Mouse (Mus musculus) embryonic facial prominence, embryonic 13.5 days (tissue): ENCODE measurements at regions not wholly inside any gene's neighbourhood (a gene's known extent, or its start where the extent isn't known, plus 50 kb on each side); places are given as distances from the start of the nearest gene placed in this dataset.
A peak's percentile ranks its signal among the peaks of the same experiment; 100 is the strongest.

ENCODE experiments used
- ATAC-seq: fragments of 200-750 bp; cut with Nextera tagmentation; 2 replicates; pipeline ENCODE4 v1.8.0; 2017; ENCODE audit warnings: low read depth; ENCODE audit not compliant: insufficient number of reproducible peaks, insufficient read depth, low FRiP score, low TSS enrichment
- H3K27ac ChIP-seq: fragments of 300-500 bp; sonication (generic); 2 replicates; pipeline ENCODE4 v1.5.1; 2015; ENCODE audit warnings: moderate library complexity, mild to moderate bottlenecking, inconsistent platforms
- H3K27me3 ChIP-seq: fragments of 300-500 bp; sonication (generic); 2 replicates; pipeline ENCODE4 v1.6.1; 2015; ENCODE audit warnings: mild to moderate bottlenecking, inconsistent platforms
- H3K36me3 ChIP-seq: fragments of 300-500 bp; sonication (generic); 2 replicates; pipeline ENCODE4 v1.6.1; 2015; ENCODE audit warnings: mild to moderate bottlenecking, inconsistent platforms
- H3K4me1 ChIP-seq: fragments of 300-500 bp; sonication (generic); 2 replicates; pipeline ENCODE4 v1.6.1; 2015; ENCODE audit warnings: inconsistent platforms
- H3K4me2 ChIP-seq: fragments of 300-500 bp; sonication (generic); 2 replicates; pipeline ENCODE4 v1.6.1; 2015; ENCODE audit warnings: moderate library complexity, mild to moderate bottlenecking, inconsistent platforms
- H3K4me3 ChIP-seq: fragments of 300-500 bp; sonication (generic); 2 replicates; pipeline ENCODE4 v1.5.1; 2015; ENCODE audit warnings: mild to moderate bottlenecking, inconsistent platforms
- H3K9ac ChIP-seq: fragments of 300-500 bp; sonication (generic); 2 replicates; pipeline ENCODE4 v1.6.1; 2015; ENCODE audit warnings: mild to moderate bottlenecking, inconsistent platforms
- H3K9me3 ChIP-seq: fragments of 300-500 bp; sonication (generic); 2 replicates; pipeline ENCODE4 v1.6.1; 2016; ENCODE audit warnings: inconsistent platforms
- WGBS: fragments of 180-500 bp; shearing (Covaris S2); methylation state at CpG from one replicate; pipeline ENCODE4 v1.1.7; 2015; ENCODE audit warnings: mixed read lengths; 5-methylcytosine and 5-hydroxymethylcytosine counted together

DNA sequence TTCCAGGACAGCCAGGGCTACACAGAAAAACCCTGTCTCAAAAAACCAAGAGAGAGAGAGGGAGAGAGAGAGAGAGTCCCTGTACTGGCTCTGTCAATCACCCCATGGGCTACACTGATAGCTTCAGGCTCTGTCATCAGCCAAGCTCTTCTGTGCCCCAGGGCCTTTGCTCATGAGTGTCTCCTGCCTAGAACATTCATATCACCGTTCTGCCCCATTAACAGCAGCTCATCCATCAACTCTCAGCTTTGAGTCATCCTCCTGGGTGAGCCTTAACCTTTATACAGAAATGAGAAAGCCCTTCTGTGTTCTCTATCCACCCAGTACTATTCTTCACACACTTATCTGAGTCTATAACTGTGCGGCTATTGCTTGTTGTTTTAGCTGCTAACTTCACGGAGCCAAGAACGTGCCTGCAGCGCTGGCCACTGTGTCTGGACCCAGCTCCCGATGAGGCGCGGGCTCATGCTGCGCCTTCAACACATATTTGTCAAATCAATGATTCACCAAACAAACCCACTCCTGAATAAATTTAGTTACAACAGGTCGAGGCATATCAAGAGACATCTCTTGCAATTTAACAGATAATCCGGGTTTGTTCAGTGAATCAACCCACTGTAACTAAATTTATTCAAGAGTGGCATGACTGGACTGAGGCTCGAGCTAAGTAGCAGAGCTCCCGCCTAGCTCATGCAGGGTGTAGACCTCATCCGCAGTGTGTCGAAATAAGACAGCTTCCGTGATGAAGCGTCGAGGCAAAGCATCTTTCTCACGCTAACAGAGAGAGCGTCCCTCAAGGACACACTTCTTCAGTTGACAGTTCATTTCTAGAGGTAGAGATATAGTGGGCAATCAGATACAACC is 152.1 kb downstream of the Katnal1 start:
- WGBS: 85% methylated on average over 20 of the region's 20 CpGs
- Histone ChIP-seq H3K9ac (no peak overlapping the region), H3K4me3 (no peak overlapping the region), H3K4me2 (no peak overlapping the region), H3K27me3 (no peaks in the 10 kb centered on the region), H3K9me3 (0 out of 2 replicates have a peak, but pooled peaks cover 5% of the 10 kb centered on the region), H3K36me3 (no peaks in the 10 kb centered on the region), H3K4me1 (no peaks in the 10 kb centered on the region), H3K27ac (no peak overlapping the region)
- ATAC-seq: no peak

DNA sequence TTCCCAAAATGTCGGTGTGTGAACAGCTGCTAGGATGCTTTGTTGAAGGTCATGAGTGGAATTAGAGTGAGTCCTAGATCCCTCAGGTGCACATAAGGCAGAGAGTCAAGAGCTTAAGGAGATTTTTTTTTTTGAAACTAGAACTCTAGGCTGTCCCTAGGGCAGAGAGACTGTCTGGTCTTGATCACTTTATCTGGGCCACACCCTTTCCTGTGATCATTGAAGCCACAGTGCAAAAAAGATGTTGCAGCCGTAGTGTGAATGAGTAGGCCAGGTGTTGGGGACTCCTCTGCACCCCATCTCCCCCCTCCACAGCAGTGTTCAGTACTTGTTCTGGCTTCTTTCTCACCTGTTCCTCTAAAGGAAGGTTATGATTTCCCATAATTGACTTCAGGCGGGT is 153.9 kb downstream of the Katnal1 start:
- H3K36me3 ChIP-seq: no peaks in the 10 kb centered on the region
- WGBS: 78% methylated on average over 3 of the region's 3 CpGs
- H3K9me3 ChIP-seq: 0 out of 2 replicates have a peak, but pooled peaks cover 5% of the 10 kb centered on the region
- H3K4me3 ChIP-seq: no peak overlapping the region
- ATAC-seq: no peak
- no peak overlapping the region for H3K27ac ChIP-seq
- peaks cover 4% of the 10 kb centered on the region; the same call in 1 of the 2 replicates for H3K4me1 ChIP-seq
- no peaks in the 10 kb centered on the region for H3K27me3 ChIP-seq
- no peak overlapping the region for H3K4me2 ChIP-seq
- H3K9ac ChIP-seq: no peak overlapping the region

DNA sequence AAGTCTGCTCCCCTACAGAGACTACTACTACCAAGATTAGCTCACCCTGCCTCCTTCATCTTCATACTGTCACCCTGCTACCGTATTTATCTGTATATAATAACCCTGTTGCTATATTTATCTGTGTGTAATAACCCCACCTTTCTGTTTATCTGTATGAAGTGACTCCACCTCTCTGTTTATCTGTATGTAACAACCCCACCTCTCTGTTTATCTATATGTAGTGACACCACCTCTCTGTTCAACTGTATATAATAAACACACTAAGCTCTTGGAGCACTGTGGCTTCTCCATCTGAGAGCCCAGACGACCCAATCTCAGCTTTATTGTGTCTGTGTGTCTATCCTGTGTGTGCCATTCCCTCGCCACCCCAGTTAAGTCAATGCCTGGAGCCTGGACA is 154.7 kb downstream of the Katnal1 start:
- Histone ChIP-seq H3K36me3 (no peaks in the 10 kb centered on the region), H3K27ac (no peak overlapping the region), H3K9ac (no peak overlapping the region), H3K4me1 (peaks cover 4% of the 10 kb centered on the region; the same call in 1 of the 2 replicates), H3K4me2 (no peak overlapping the region), H3K27me3 (no peaks in the 10 kb centered on the region), H3K9me3 (peaks cover 9% of the 10 kb centered on the region; the same call in 1 of the 2 replicates), H3K4me3 (no peak overlapping the region)
- no peak for ATAC-seq
- 71% methylated on average over 3 of the region's 3 CpGs for WGBS

GRCm38 (mm10) chr5:148769452-148769851 is 159.7 kb downstream of the Katnal1 start:
- 69% methylated on average over 4 of the region's 4 CpGs for WGBS
- Histone ChIP-seq H3K4me1 (peaks cover 4% of the 10 kb centered on the region; the same call in 1 of the 2 replicates), H3K36me3 (no peaks in the 10 kb centered on the region), H3K9ac (no peak overlapping the region), H3K27ac (no peak overlapping the region), H3K4me3 (no peak overlapping the region), H3K9me3 (peaks cover 4% of the 10 kb centered on the region), H3K27me3 (no peaks in the 10 kb centered on the region), H3K4me2 (no peak overlapping the region)
- ATAC-seq: no peak

DNA sequence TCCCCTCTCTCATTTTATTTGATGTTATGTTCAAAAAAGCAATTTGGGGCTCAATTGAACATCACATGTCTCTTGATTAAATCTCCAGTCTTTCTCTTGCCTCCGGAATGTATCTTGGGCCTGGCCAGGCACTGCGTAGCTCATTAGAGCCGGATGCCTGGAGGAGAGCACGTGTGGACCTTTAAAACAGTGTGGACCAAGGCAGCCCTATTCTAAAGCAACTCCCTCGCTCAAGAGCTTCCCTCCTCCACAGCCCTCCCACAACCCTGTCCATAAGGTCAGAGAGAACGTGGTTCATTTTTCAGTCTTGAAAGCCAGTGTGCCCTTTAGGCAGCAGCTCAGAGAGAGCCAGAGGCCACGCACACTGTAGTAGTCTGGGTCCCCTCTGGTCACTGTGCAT is 160.8 kb downstream of the Katnal1 start:
- Histone ChIP-seq H3K9me3 (peaks cover 4% of the 10 kb centered on the region), H3K4me3 (no peak overlapping the region), H3K4me1 (peaks cover 4% of the 10 kb centered on the region; the same call in 1 of the 2 replicates), H3K9ac (no peak overlapping the region), H3K27me3 (no peaks in the 10 kb centered on the region), H3K27ac (no peak overlapping the region), H3K36me3 (no peaks in the 10 kb centered on the region), H3K4me2 (no peak overlapping the region)
- WGBS: 65% methylated on average over 7 of the region's 7 CpGs
- ATAC-seq: no peak

DNA sequence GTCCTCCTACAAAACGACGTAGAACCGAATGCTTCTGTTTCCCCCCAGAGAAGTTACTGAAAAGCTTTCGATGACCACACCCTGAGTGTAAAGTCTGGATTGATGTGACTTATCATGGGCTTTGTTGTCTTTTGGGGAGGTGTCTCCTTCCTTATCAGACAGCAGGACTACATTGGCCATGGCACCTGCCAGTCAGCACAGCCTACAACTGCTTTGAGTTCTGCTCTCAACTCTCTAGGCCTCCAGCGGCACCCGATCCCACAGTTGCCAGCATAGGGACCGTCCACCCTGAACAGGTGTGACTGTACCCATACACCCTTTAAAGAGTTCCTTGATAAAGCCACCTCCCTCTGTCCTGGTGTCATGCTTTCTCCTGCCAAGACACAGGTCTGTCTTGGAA is 163.1 kb downstream of the Katnal1 start:
- no peak for ATAC-seq
- 95% methylated on average over 7 of the region's 7 CpGs for WGBS
- no peak overlapping the region for H3K4me3 ChIP-seq
- no peak overlapping the region for H3K4me2 ChIP-seq
- peaks cover 4% of the 10 kb centered on the region; the same call in 1 of the 2 replicates for H3K4me1 ChIP-seq
- peaks cover 4% of the 10 kb centered on the region for H3K9me3 ChIP-seq
- no peaks in the 10 kb centered on the region for H3K36me3 ChIP-seq
- no peaks in the 10 kb centered on the region for H3K27me3 ChIP-seq
- no peak overlapping the region for H3K27ac ChIP-seq
- H3K9ac ChIP-seq: no peak overlapping the region

GRCm38 (mm10) chr5:148760108-148760507 is 169.0 kb downstream of the Katnal1 start:
- Histone ChIP-seq H3K9ac (no peak overlapping the region), H3K27ac (no peak overlapping the region), H3K4me1 (peaks cover 19% of the 10 kb centered on the region), H3K27me3 (no peaks in the 10 kb centered on the region), H3K9me3 (no peaks in the 10 kb centered on the region; the same call in 1 of the 2 replicates), H3K4me2 (no peak overlapping the region), H3K36me3 (no peaks in the 10 kb centered on the region), H3K4me3 (no peak overlapping the region)
- no peak for ATAC-seq
- WGBS: 75% methylated on average over 9 of the region's 9 CpGs

DNA sequence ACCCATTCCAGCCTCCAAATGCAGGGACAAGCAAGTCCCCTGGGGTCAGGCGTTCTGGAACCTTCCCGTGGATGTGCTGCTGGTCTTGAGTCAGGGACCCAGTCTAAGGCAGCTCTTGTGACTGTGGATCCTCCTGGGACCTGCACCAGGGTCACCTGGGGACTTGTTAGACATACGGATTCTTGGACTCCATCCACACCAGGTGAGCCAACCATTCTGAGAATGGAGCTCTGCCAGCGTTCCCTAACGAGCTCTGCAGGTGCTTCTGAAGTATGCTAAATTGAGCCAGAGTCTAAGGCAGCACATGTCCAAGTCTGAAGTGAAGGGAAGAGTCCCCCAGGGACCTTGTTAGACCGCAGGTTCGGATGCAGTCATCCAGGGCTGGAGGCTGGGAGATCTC is 170.3 kb downstream of the Katnal1 start:
- Histone ChIP-seq H3K4me2 (no peak overlapping the region), H3K9ac (no peak overlapping the region), H3K4me1 (peaks cover 24% of the 10 kb centered on the region), H3K27ac (no peak overlapping the region), H3K9me3 (no peaks in the 10 kb centered on the region), H3K27me3 (no peaks in the 10 kb centered on the region), H3K36me3 (no peaks in the 10 kb centered on the region), H3K4me3 (no peak overlapping the region)
- ATAC-seq: no peak
- 71% methylated on average over 7 of the region's 7 CpGs for WGBS

GRCm38 (mm10) chr5:148757715-148758114 is 171.4 kb downstream of the Katnal1 start:
- Histone ChIP-seq H3K9ac (no peak overlapping the region), H3K27ac (peak overlapping the region; percentile 29), H3K4me2 (no peak overlapping the region), H3K27me3 (no peaks in the 10 kb centered on the region), H3K4me3 (no peak overlapping the region), H3K36me3 (no peaks in the 10 kb centered on the region), H3K4me1 (peaks cover 24% of the 10 kb centered on the region), H3K9me3 (no peaks in the 10 kb centered on the region)
- no peak for ATAC-seq
- 60% methylated on average over 5 of the region's 5 CpGs for WGBS

GRCm38 (mm10) chr5:148757236-148757635 is 171.9 kb downstream of the Katnal1 start:
- ATAC-seq: 0 out of 2 replicates have a peak, but pooled peaks have one; percentile 48
- Histone ChIP-seq H3K4me3 (no peak overlapping the region), H3K9me3 (no peaks in the 10 kb centered on the region), H3K9ac (no peak overlapping the region), H3K36me3 (no peaks in the 10 kb centered on the region), H3K4me2 (0 out of 2 replicates have a peak overlapping the region, but pooled peaks have one; percentile 14), H3K4me1 (peaks cover 24% of the 10 kb centered on the region), H3K27ac (peak overlapping the region; percentile 29), H3K27me3 (no peaks in the 10 kb centered on the region)
- 24% methylated on average over 8 of the region's 8 CpGs for WGBS

GRCm38 (mm10) chr5:148756246-148756930 is 172.7 kb downstream of the Katnal1 start:
- no peaks in the 10 kb centered on the region for H3K27me3 ChIP-seq
- no peaks in the 10 kb centered on the region for H3K36me3 ChIP-seq
- H3K4me2 ChIP-seq: no peak overlapping the region
- peaks cover 24% of the 10 kb centered on the region for H3K4me1 ChIP-seq
- no peak for ATAC-seq
- H3K9ac ChIP-seq: no peak overlapping the region
- H3K9me3 ChIP-seq: 0 out of 2 replicates have a peak, but pooled peaks cover 3% of the 10 kb centered on the region
- H3K27ac ChIP-seq: peak overlapping the region; percentile 7; the same call in 1 of the 2 replicates
- 82% methylated on average over 16 of the region's 16 CpGs for WGBS
- H3K4me3 ChIP-seq: no peak overlapping the region
